Mouse (Mus musculus): ENCODE results near the gene Atg2b. TPM values are rescaled to one million over a fixed set of nuclear protein-coding genes. Genes with fewer than 3 reads are reported as not detected.

Atg2b gene
- 29.1 and 32.3 TPM in 2 replicates for polyA plus RNA-seq (2012; rRNA removed)

- DNase-seq (ENCODE audit: low read depth): peak; percentile 99
- TF ChIP-seq POLR2A (IDR thresholded peaks at IDR 0.05; ENCODE audit: borderline replicate concordance, extremely low read depth, insufficient read depth, insufficient read length, poor library complexity, severe bottlenecking): peak; percentile 60; the same call in 1 of the 2 replicates
- TF ChIP-seq CTCF (IDR thresholded peaks at IDR 0.05; ENCODE audit: borderline replicate concordance, extremely low read depth, insufficient read depth, insufficient read length): no peak
Observed at GRCm38 (mm10) chr12:105685001-105685691, at the start of gene Atg2b. TSS of gene Atg2b (minus strand) at chr12:105685211.

DNA sequence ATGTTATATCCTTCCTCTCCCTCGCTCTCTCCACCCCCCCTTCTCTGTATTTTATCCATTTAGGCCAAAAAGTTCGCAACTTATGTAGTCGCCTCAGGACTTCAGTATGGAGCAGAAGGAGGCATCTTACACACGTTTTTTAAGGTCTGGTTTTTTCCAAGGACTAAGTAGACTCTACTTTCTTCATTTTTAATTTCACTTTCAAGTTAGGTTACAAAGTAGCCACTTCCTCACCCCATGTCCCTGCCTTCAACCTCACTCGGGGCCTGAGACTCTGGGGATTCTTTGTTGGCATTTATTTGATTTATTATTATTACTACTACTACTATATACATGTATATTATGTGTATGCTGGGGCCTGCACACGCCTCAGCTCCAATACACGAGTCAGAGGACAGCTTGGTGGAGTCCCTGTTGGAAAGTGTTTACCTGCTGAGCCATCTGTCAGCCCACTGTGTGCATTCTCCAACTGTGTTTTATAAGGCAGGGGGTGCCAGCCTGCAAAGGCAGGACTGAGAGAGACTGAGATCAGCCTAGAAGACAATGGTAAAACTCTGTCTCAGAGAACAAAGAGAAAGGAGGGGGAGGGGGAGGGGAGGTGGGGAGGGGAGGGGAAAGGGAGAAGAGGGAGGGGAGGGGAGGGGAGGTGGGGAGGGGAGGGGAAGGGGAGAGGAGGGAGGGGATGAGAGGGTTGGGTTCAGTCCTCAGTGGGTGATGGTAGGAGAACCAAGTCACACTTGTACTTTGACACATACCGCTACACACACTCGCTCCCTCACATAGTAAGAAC, 48.6 kb upstream of the Atg2b start:
- DNase-seq (ENCODE audit: low read depth): no peak
- TF ChIP-seq CTCF (IDR thresholded peaks at IDR 0.05; ENCODE audit: borderline replicate concordance, extremely low read depth, insufficient read depth, insufficient read length): no peak
- TF ChIP-seq POLR2A (IDR thresholded peaks at IDR 0.05; ENCODE audit: borderline replicate concordance, extremely low read depth, insufficient read depth, insufficient read length, poor library complexity, severe bottlenecking): no peak

- TF ChIP-seq CTCF (IDR thresholded peaks at IDR 0.05; ENCODE audit: borderline replicate concordance, extremely low read depth, insufficient read depth, insufficient read length): no peak
- no peak for TF ChIP-seq POLR2A (IDR thresholded peaks at IDR 0.05; ENCODE audit: borderline replicate concordance, extremely low read depth, insufficient read depth, insufficient read length, poor library complexity, severe bottlenecking)
- no peak for DNase-seq (ENCODE audit: low read depth)
Observed at GRCm38 (mm10) chr12:105730851-105731460, 45.9 kb upstream of the Atg2b start.

GRCm38 (mm10) chr12:105727964-105728363, 43.0 kb upstream of the Atg2b start:
- TF ChIP-seq CTCF (IDR thresholded peaks at IDR 0.05; ENCODE audit: borderline replicate concordance, extremely low read depth, insufficient read depth, insufficient read length): peak; percentile 55; the same call in 1 of the 2 replicates
- TF ChIP-seq POLR2A (IDR thresholded peaks at IDR 0.05; ENCODE audit: borderline replicate concordance, extremely low read depth, insufficient read depth, insufficient read length, poor library complexity, severe bottlenecking): no peak
- peak; percentile 72 for DNase-seq (ENCODE audit: low read depth)

DNA sequence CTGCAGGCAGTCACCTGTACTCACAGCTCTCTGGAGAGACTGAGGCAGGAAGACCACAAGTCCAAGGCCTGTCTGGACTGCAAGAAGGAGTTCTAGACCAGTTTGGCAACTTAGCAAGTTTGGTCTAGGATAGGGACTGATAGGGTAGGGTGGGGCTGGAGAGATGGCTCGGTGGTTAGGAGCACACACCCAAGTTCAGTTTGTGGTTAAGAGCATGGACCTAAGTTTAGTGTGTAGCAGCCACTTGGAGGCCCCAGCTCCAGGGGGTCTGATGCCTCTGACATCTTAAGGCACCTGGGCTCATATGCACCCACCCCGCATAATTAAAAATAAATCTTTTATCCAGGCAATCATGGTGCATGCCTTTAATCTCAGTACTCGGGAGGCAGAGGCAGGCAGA, 42.3 kb upstream of the Atg2b start:
- no peak for TF ChIP-seq CTCF (IDR thresholded peaks at IDR 0.05; ENCODE audit: borderline replicate concordance, extremely low read depth, insufficient read depth, insufficient read length)
- no peak for TF ChIP-seq POLR2A (IDR thresholded peaks at IDR 0.05; ENCODE audit: borderline replicate concordance, extremely low read depth, insufficient read depth, insufficient read length, poor library complexity, severe bottlenecking)

DNA sequence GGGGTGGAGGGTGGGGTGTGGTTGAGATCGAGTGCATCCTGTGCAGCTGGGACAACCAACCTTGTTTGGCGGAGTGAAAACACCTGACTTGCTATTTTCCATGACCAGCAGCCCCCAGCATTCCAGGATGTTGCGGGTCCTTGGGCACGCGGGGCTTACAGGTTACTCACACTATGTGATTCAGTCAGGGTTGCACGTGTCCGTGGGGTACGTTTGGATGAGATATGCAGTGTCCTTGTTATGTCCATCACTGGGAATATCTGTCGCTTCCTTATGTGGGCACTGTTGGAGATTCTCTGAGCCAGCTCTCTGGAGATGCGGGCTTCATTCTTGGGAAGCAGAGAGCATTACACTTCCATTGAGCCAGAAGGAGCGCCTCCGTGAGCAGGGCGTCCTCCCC, 40.7 kb upstream of the Atg2b start:
- DNase-seq (ENCODE audit: low read depth): no peak
- TF ChIP-seq POLR2A (IDR thresholded peaks at IDR 0.05; ENCODE audit: borderline replicate concordance, extremely low read depth, insufficient read depth, insufficient read length, poor library complexity, severe bottlenecking) (no peak), CTCF (IDR thresholded peaks at IDR 0.05; ENCODE audit: borderline replicate concordance, extremely low read depth, insufficient read depth, insufficient read length) (no peak)

More for the DNA sequence above, 42.3 kb upstream of the Atg2b start:
- no peak for DNase-seq (ENCODE audit: low read depth)

- DNase-seq (ENCODE audit: low read depth): no peak
- TF ChIP-seq CTCF (IDR thresholded peaks at IDR 0.05; ENCODE audit: borderline replicate concordance, extremely low read depth, insufficient read depth, insufficient read length): no peak
- TF ChIP-seq POLR2A (IDR thresholded peaks at IDR 0.05; ENCODE audit: borderline replicate concordance, extremely low read depth, insufficient read depth, insufficient read length, poor library complexity, severe bottlenecking): no peak
Observed at GRCm38 (mm10) chr12:105724616-105725015, 39.6 kb upstream of the Atg2b start.

GRCm38 (mm10) chr12:105722657-105723056, 37.6 kb upstream of the Atg2b start:
- peak; percentile 80 for DNase-seq (ENCODE audit: low read depth)
- TF ChIP-seq POLR2A (IDR thresholded peaks at IDR 0.05; ENCODE audit: borderline replicate concordance, extremely low read depth, insufficient read depth, insufficient read length, poor library complexity, severe bottlenecking) (no peak), CTCF (IDR thresholded peaks at IDR 0.05; ENCODE audit: borderline replicate concordance, extremely low read depth, insufficient read depth, insufficient read length) (peak; percentile 67; the same call in 1 of the 2 replicates)

GRCm38 (mm10) chr12:105721452-105722132, 36.6 kb upstream of the Atg2b start:
- no peak for TF ChIP-seq POLR2A (IDR thresholded peaks at IDR 0.05; ENCODE audit: borderline replicate concordance, extremely low read depth, insufficient read depth, insufficient read length, poor library complexity, severe bottlenecking)
- TF ChIP-seq CTCF (IDR thresholded peaks at IDR 0.05; ENCODE audit: borderline replicate concordance, extremely low read depth, insufficient read depth, insufficient read length): no peak
- peak; percentile 77 for DNase-seq (ENCODE audit: low read depth)

GRCm38 (mm10) chr12:105720196-105720595, 35.2 kb upstream of the Atg2b start:
- TF ChIP-seq POLR2A (IDR thresholded peaks at IDR 0.05; ENCODE audit: borderline replicate concordance, extremely low read depth, insufficient read depth, insufficient read length, poor library complexity, severe bottlenecking) (no peak), CTCF (IDR thresholded peaks at IDR 0.05; ENCODE audit: borderline replicate concordance, extremely low read depth, insufficient read depth, insufficient read length) (no peak)

GRCm38 (mm10) chr12:105718616-105719015, 33.6 kb upstream of the Atg2b start:
- no peak for TF ChIP-seq CTCF (IDR thresholded peaks at IDR 0.05; ENCODE audit: borderline replicate concordance, extremely low read depth, insufficient read depth, insufficient read length)
- no peak for TF ChIP-seq POLR2A (IDR thresholded peaks at IDR 0.05; ENCODE audit: borderline replicate concordance, extremely low read depth, insufficient read depth, insufficient read length, poor library complexity, severe bottlenecking)
- DNase-seq (ENCODE audit: low read depth): peak; percentile 46

More at GRCm38 (mm10) chr12:105720196-105720595, 35.2 kb upstream of the Atg2b start:
- DNase-seq (ENCODE audit: low read depth): no peak
